Mouse (Mus musculus) intestine, embryonic 15.5 days (tissue): Measurements from ENCODE around the gene Nedd9. TPM values are rescaled to one million over a fixed set of nuclear protein-coding genes. Genes with fewer than 3 reads are reported as not detected.
A peak's percentile ranks its signal among the peaks of the same experiment; 100 is the strongest.
"Not testable (repeated sequence)": the region's sequence is repeated elsewhere in the genome, so short reads cannot be mapped to it uniquely, and the experiment has no call there.

ENCODE experiments used
- ATAC-seq: fragments of 200-750 bp; cut with Nextera tagmentation; 2 replicates; pipeline ENCODE4 v1.8.0; 2017; ENCODE audit warnings: moderate TSS enrichment, moderate library complexity
- H3K27ac ChIP-seq: fragments of 300-500 bp; sonication (generic); 2 replicates; pipeline ENCODE4 v1.5.1; 2015; ENCODE audit warnings: mild to moderate bottlenecking, inconsistent platforms
- H3K27me3 ChIP-seq: fragments of 300-500 bp; sonication (generic); replicated peaks from 2 replicates; pipeline ENCODE4 v1.6.1; 2015; ENCODE audit warnings: inconsistent platforms
- H3K36me3 ChIP-seq: fragments of 300-500 bp; sonication (generic); 2 replicates; pipeline ENCODE4 v1.6.1; 2015; ENCODE audit warnings: inconsistent platforms
- H3K4me1 ChIP-seq: fragments of 300-500 bp; sonication (generic); replicated peaks from 2 replicates; pipeline ENCODE4 v1.6.1; 2015; ENCODE audit warnings: inconsistent platforms
- H3K4me2 ChIP-seq: fragments of 300-500 bp; sonication (generic); replicated peaks from 2 replicates; pipeline ENCODE4 v1.6.1; 2015; ENCODE audit warnings: mild to moderate bottlenecking, inconsistent platforms
- H3K4me3 ChIP-seq: fragments of 300-500 bp; sonication (generic); replicated peaks from 2 replicates; pipeline ENCODE4 v1.5.1; 2015; ENCODE audit warnings: inconsistent platforms
- H3K9ac ChIP-seq: fragments of 300-500 bp; sonication (generic); 2 replicates; pipeline ENCODE4 v1.6.1; 2015; ENCODE audit warnings: inconsistent platforms
- H3K9me3 ChIP-seq: fragments of 300-500 bp; sonication (generic); 2 replicates; pipeline ENCODE4 v1.6.1; 2016; ENCODE audit warnings: inconsistent platforms
- WGBS: fragments of 180-500 bp; shearing (Covaris S2); methylation state at CpG from one replicate; pipeline ENCODE4 v1.1.7; 2015; 5-methylcytosine and 5-hydroxymethylcytosine counted together
- polyA plus RNA-seq: library from polyadenylated mRNA; unstranded; fragments of >200 nt; fragmentation: Nextera tagmentation; extraction: Ambion mirVana; gene quantifications from 2 replicates; pipeline ENCODE4 v1.2.1, GENCODE M21; 2015

Nedd9 gene
- polyA plus RNA-seq, 1 experiment from 2014 or later, result 38.4 TPM

DNA sequence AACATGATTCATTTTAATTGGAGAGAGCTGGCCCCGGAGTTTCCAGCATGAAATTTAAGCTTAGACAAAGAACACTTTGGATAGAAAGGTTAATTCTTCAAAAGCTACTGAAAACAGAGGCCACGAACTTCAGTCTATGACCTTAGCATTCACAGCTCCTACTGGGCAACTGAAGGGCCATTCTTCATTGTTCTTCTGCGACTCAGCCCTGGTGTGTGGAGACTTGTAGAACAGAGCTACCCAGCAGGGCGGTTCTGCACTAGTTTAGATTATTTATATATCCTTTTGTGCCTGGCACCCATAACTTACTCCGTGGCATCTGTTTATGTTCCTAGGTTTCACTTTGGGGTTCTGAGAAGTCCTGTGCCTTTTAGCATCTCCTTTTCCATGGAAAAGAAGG is 193.6 kb downstream of the Nedd9 start:
- 50% methylated on average over 5 of the region's 5 CpGs for WGBS
- H3K4me3 ChIP-seq, result no peak overlapping the region
- H3K4me2 ChIP-seq, result no peak overlapping the region
- no peak overlapping the region for H3K9ac ChIP-seq
- no peak overlapping the region for H3K27ac ChIP-seq
- ATAC-seq, result no peak
- H3K27me3 ChIP-seq, result no peaks in the 10 kb centered on the region
- no peaks in the 10 kb centered on the region for H3K9me3 ChIP-seq
- no peaks in the 10 kb centered on the region for H3K36me3 ChIP-seq
- H3K4me1 ChIP-seq, result no peaks in the 10 kb centered on the region

DNA sequence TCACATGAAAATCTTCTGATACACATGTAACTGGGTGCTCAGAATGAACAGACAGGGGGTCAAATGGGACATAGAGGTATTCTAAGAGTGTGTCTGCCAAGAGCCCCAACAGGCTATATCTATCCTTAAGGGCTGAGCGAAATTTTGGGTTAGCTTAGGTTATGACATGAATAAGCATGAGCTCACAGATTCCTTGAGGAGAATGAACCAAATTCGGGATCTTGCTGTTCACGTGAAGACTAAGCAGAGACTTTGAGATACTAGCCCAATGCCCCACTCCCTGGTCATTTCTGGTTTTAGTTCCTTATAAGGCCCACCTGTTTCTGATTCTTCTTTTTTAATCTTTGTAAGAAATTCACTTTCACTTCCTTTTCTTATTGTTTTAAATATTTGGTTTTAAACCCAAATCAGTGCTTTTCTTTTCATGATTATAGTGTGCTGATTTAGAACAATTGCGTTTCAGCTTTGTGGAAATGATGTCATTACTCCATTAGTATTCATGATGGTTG is 195.6 kb downstream of the Nedd9 start:
- ATAC-seq, result no peak
- Histone ChIP-seq H3K27ac (no peak overlapping the region), H3K4me3 (no peak overlapping the region), H3K9me3 (no peaks in the 10 kb centered on the region), H3K27me3 (no peaks in the 10 kb centered on the region), H3K4me2 (no peak overlapping the region), H3K9ac (no peak overlapping the region), H3K4me1 (no peaks in the 10 kb centered on the region), H3K36me3 (no peaks in the 10 kb centered on the region)
- WGBS, result 84% methylated on average over 4 of the region's 4 CpGs

DNA sequence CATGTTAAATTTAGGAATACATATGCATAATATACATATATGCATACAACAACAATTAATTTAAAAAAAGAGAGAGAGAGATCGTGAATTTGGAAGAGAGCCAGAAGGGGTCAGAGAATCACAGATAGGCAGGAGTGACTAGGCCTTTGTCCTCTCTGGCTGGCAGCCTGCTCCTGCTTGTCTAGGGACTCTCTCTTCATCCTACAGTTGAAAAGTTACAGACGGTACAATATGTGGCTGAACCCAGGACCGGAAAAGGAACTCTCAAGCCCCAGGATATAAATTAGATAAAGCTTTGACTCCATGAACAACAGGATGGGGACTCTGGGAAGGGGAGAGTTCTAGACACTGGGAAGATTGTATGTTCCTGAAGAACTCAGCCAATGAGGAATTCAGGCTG is 200.9 kb downstream of the Nedd9 start:
- no peaks in the 10 kb centered on the region for H3K27me3 ChIP-seq
- H3K36me3 ChIP-seq, result no peaks in the 10 kb centered on the region
- H3K4me3 ChIP-seq, result no peak overlapping the region
- H3K4me2 ChIP-seq, result no peak overlapping the region
- H3K4me1 ChIP-seq, result no peaks in the 10 kb centered on the region
- no peak overlapping the region for H3K9ac ChIP-seq
- no peak overlapping the region for H3K27ac ChIP-seq
- 67% methylated on average over 3 of the region's 3 CpGs for WGBS
- no peaks in the 10 kb centered on the region for H3K9me3 ChIP-seq
- no peak for ATAC-seq

DNA sequence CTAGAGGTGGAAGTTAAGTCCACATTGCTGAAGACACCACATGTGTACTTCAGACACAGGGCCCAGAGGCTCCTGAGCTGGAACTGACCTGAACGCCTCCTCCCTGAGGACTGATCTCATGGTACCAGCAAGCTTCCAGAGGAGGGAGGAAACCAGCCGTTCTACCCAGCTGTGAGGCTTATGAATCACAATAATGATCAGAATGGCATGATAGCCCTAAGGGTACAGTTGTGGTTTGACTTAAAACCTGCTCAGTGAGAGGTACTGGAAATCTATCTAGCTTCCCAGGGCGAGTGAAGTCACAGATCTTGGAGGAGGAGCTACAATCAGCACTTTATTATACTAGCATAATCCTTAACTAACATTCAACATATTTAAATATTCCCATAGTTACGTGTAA is 201.7 kb downstream of the Nedd9 start:
- Histone ChIP-seq H3K9me3 (no peaks in the 10 kb centered on the region), H3K36me3 (no peaks in the 10 kb centered on the region), H3K4me1 (no peaks in the 10 kb centered on the region), H3K9ac (no peak overlapping the region), H3K4me2 (no peak overlapping the region), H3K4me3 (no peak overlapping the region), H3K27me3 (no peaks in the 10 kb centered on the region), H3K27ac (no peak overlapping the region)
- 73% methylated on average over 4 of the region's 4 CpGs for WGBS
- no peak for ATAC-seq

DNA sequence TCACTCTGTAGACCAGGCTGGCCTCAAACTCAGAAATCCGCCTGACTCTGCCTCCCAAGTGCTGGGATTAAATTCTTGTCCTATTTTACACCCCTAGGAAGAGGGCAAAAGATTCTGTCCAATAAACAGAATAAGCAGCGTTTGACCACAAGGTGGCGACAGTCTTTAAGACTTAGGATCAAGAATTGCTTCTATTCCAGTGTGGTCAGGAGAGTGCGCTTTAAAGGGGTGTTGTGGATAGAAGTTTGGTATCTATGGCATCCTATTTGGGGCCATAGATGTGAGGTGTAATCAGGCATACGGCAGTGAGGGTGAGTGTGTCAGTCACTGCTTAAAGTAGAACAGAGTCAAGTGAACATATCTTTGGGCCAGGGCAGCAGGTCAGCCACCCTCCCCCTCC is 203.9 kb downstream of the Nedd9 start:
- Histone ChIP-seq H3K9me3 (no peaks in the 10 kb centered on the region), H3K36me3 (no peaks in the 10 kb centered on the region), H3K9ac (no peak overlapping the region), H3K27me3 (no peaks in the 10 kb centered on the region), H3K4me3 (no peak overlapping the region), H3K27ac (no peak overlapping the region), H3K4me2 (no peak overlapping the region), H3K4me1 (no peaks in the 10 kb centered on the region)
- WGBS, result 28% methylated on average over 5 of the region's 5 CpGs
- ATAC-seq, result peak; percentile 58

DNA sequence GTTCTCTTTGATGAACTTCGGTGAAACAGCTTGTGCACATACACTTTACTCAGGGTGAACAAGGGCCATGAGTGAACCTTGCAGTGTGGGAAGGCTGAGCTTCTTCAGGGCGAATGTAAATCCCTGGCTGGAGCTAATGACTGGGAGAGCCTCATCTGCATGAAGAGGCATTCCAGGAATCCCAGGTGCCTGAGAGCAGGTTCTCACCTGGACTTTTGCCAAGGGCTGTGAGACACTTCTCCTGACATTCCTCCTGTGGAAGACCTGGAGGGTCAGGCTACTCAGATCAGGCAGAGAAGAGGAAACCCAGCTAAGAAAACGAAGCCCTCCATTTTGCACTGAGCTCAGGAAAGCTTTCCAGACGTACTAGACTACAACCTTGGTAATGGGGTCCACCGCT is 206.5 kb downstream of the Nedd9 start:
- H3K9me3 ChIP-seq, result no peaks in the 10 kb centered on the region
- no peak overlapping the region for H3K27ac ChIP-seq
- no peaks in the 10 kb centered on the region for H3K36me3 ChIP-seq
- no peaks in the 10 kb centered on the region for H3K27me3 ChIP-seq
- no peak overlapping the region for H3K4me2 ChIP-seq
- ATAC-seq, result no peak
- no peak overlapping the region for H3K4me3 ChIP-seq
- H3K9ac ChIP-seq, result no peak overlapping the region
- 70% methylated on average over 5 of the region's 5 CpGs for WGBS
- H3K4me1 ChIP-seq, result no peaks in the 10 kb centered on the region

DNA sequence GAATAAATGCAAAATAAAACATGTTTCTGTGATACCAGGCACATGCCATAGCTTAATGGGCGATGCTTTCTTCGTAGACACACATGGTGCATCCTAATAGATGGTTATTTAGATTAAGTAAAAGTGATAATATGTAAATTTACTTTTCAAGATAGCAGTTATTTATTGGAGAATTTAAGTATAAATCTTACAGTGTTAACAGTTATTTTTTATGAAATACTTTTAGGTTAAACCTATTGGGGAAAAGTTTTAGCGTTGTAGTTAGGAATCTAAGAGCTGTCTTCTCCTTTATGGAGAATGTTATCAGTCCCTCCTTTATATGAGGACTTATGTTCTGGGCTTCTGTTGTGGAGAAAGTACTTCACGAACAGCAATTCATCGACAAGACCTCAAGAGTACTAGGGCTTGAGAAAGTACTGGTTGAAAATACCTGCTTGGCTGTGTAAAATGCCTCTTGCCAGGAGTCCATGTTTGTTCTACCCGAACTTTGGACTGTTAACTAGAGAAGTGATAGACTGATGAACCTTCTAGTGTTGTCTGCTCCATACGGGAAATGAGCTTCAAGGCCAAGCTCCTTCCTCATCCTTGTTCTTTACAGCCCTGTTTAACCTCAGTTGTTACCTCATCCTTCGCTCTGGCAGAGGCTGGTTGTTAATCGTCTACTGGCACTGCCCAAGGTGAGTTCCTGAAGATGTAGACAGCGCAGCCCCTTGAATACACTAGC is 213.1 kb downstream of the Nedd9 start, which contains the start of gene Gm17364:
Gm17364 (minus strand) TSS at position 51 of the 724 bp plus-strand sequence.
- WGBS, result 88% methylated on average over 10 of the region's 10 CpGs
- Histone ChIP-seq H3K36me3 (no peaks in the 10 kb centered on the region), H3K9me3 (no peaks in the 10 kb centered on the region), H3K9ac (no peak within 1 kb of the TSS), H3K4me3 (no peak within 1 kb of the TSS), H3K4me1 (no peaks in the 10 kb centered on the region), H3K4me2 (no peak within 1 kb of the TSS), H3K27ac (no peak within 1 kb of the TSS), H3K27me3 (no peaks in the 10 kb centered on the region)
- ATAC-seq, result no peak

DNA sequence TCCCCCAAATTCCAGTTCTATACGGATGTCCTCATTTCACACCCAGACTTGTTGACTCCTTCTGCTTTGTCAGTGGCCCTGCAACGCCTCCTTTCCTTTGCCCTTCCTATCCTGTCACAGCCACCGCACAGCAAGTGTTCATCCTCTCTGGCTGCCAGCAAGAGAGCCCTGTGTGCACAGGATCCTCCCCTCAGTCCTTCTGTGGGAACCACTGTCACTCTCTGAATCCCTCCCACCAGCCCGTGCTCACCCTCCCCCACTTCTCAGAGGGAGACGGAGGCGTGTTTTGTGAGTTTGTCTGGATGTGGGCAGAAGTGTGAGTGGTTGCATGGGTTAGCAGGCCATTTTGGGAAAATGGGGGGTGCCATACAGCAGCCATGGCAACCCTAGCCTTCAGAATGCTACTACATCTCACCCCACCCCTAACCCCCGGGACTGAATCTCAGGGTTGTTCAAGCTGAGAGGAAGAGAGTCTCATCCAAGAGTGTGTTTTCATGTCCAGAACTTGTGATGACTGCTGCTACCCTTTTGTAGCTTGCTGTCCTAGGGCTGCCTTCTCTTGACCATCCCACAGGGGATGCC is 219.2 kb downstream of the Nedd9 start:
- ATAC-seq, result no peak
- H3K4me3 ChIP-seq, result no peak overlapping the region
- no peak overlapping the region for H3K4me2 ChIP-seq
- H3K9ac ChIP-seq, result no peak overlapping the region
- H3K27me3 ChIP-seq, result no peaks in the 10 kb centered on the region
- H3K36me3 ChIP-seq, result no peaks in the 10 kb centered on the region
- no peak overlapping the region for H3K27ac ChIP-seq
- H3K9me3 ChIP-seq, result no peaks in the 10 kb centered on the region
- 40% methylated on average over 7 of the region's 7 CpGs for WGBS
- no peaks in the 10 kb centered on the region for H3K4me1 ChIP-seq

DNA sequence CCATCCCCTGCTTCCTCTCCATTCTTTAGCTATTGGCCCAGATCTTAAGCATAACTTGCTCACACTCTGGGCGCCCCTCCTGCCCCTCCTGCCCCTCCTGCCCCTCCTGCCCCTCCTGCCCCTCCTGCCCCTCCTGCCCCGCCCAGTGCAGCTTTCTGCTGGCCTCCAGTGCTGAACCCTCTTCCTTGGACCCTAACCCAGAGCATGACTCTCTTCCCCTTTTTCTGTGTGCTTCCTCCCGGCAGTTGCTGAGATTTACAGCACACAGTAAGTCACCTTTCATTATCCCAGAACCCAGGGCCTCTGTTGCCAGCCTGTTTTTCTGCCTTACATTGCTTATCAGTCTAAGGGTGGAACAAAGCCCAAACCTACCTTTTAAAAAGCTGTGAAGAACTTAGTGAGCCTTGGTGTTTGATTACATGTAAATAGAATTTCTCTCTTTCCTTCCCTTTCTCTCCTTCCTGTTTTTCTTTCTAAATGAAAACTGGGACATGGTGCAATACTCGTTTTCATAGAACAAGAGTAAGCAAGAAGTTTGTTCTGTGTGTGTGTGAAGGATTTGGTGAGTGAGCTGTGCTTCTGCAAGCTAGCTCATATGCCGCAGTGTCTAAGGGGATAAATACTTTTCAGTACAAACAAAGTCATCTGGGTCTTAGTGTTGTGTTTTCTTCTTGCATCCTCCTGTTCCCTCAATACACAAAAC is 223.7 kb downstream of the Nedd9 start:
- Histone ChIP-seq H3K27ac (no peak overlapping the region), H3K4me1 (no peaks in the 10 kb centered on the region), H3K4me3 (no peak overlapping the region), H3K9ac (no peak overlapping the region), H3K27me3 (no peaks in the 10 kb centered on the region), H3K9me3 (no peaks in the 10 kb centered on the region), H3K36me3 (no peaks in the 10 kb centered on the region), H3K4me2 (no peak overlapping the region)
- WGBS, result 74% methylated on average over 5 of the region's 5 CpGs
- ATAC-seq, result no peak

DNA sequence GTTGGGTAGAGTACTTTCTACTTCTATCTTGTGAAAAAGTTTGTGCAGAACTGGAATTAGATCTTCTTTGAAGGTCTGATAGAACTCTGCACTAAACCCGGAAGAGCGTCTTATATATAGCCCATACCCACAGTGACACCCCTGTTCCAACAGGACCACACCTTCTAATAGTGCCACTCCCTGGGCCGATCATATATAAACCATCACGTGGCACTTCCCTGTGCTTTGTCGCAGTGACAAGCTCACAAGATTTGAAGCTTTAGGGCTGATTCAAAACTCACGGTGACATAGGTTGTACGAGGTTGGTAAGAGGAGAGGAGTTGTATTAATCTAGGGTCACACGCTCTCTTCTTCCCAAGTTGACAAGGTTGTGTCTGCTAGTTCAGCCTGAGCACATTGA is 225.5 kb downstream of the Nedd9 start:
- not testable (repeated sequence) for H3K27ac ChIP-seq, H3K4me3 ChIP-seq, H3K4me2 ChIP-seq, H3K9ac ChIP-seq, H3K4me1 ChIP-seq, H3K27me3 ChIP-seq, H3K36me3 ChIP-seq, H3K9me3 ChIP-seq
- ATAC-seq, result peak; percentile 51; the same call in 1 of the 2 replicates
- WGBS, result 91% methylated on average over 8 of the region's 8 CpGs
